In genomic region chr7:35054286-35054685, GRCm38 (mm10) we compare ENCODE assay signal across 12 mouse cellular contexts. TPM values are rescaled to one million over a fixed set of nuclear protein-coding genes. Genes with fewer than 3 reads are reported as not detected.
A peak's percentile ranks its signal among the peaks of the same experiment; 100 is the strongest.
DNase-seq lines count a peak whose midpoint lies in the region; ATAC-seq and TF ChIP-seq lines count a peak whose summit lies in the region.
"Had no signal": no experiment of that assay in that cellular context is flagged by ENCODE, and none has a peak within 500 bp of the region (broad histone marks: within the 10 kb centered on the region; RNA-seq: fewer than 3 reads in every experiment).

No protein-coding gene starts in this region.

- H3K36me3 ChIP-seq in heart, adult 2 months (ENCODE audit: control insufficient read depth, insufficient read depth, low read length) = peaks cover 21% of the 10 kb centered on the region
- peaks cover 7% of the 10 kb centered on the region for H3K36me3 ChIP-seq in heart, embryonic 11.5 days (ENCODE audit: control insufficient read depth, insufficient read depth, low read length)
- peaks cover 19% of the 10 kb centered on the region for H3K36me3 ChIP-seq in lung, embryonic 14.5 days (ENCODE audit: insufficient read depth)
- peaks cover 24% of the 10 kb centered on the region for H3K36me3 ChIP-seq in liver, embryonic 15.5 days (replicated peaks)
- H3K36me3 ChIP-seq in kidney, embryonic 14.5 days (ENCODE audit: control insufficient read depth, insufficient read depth, low read length) = peaks cover 13% of the 10 kb centered on the region

- no peak for DNase-seq in heart, adult 2 months
- no peak for DNase-seq in lung, embryonic 14.5 days
- DNase-seq in lung, adult 2 months = no peak
- peak; percentile 56 for DNase-seq in NIH3T3 (ENCODE audit: low read depth)
- DNase-seq: cerebellum, postnatal 14 days; gastrocnemius, postnatal 14 days; lung, postnatal 4 days had no signal

- no peak for TF ChIP-seq CTCF in heart, adult 2 months (IDR thresholded peaks at IDR 0.05)
- no peak for TF ChIP-seq CTCF in lung, embryonic 14.5 days (IDR thresholded peaks at IDR 0.05; ENCODE audit: low read depth)
- TF ChIP-seq CTCF in lung, adult 2 months (IDR thresholded peaks at IDR 0.05; ENCODE audit: insufficient read depth, low read length) = no peak

- ATAC-seq in heart, embryonic 11.5 days (replicated peaks; ENCODE audit: insufficient number of reproducible peaks, low FRiP score, low TSS enrichment) = no peak
- ATAC-seq in lung, embryonic 14.5 days (ENCODE audit: insufficient read depth) = no peak
- no peak for ATAC-seq in liver, embryonic 15.5 days (ENCODE audit: insufficient read depth)
- ATAC-seq in activated CD4-positive, CD25-positive, alpha-beta regulatory T cell, adult 4 months = no peak
- ATAC-seq in kidney, embryonic 14.5 days (ENCODE audit: low FRiP score, low TSS enrichment) = no peak
- ATAC-seq: CD4-positive, CD25-positive, alpha-beta regulatory T cell, adult 4 months had no signal

- no peaks in the 10 kb centered on the region for H3K27me3 ChIP-seq in heart, adult 2 months (ENCODE audit: control insufficient read depth, insufficient read depth, low read length)
- H3K27me3 ChIP-seq in heart, embryonic 11.5 days (ENCODE audit: control insufficient read depth, insufficient read depth, low read length) = no peaks in the 10 kb centered on the region
- no peaks in the 10 kb centered on the region for H3K27me3 ChIP-seq in lung, embryonic 14.5 days (ENCODE audit: insufficient read depth, low read length)
- no peaks in the 10 kb centered on the region for H3K27me3 ChIP-seq in liver, embryonic 15.5 days
- H3K27me3 ChIP-seq in kidney, embryonic 14.5 days (ENCODE audit: control insufficient read depth, insufficient read depth, low read length) = no peaks in the 10 kb centered on the region

- H3K4me1 ChIP-seq in heart, adult 2 months (ENCODE audit: control insufficient read depth, insufficient read depth, low read length) = peaks cover 6% of the 10 kb centered on the region
- H3K4me1 ChIP-seq in heart, embryonic 11.5 days (ENCODE audit: control insufficient read depth, insufficient read depth, low read length) = peaks cover 11% of the 10 kb centered on the region
- peaks cover 8% of the 10 kb centered on the region for H3K4me1 ChIP-seq in lung, embryonic 14.5 days (ENCODE audit: insufficient read depth)
- H3K4me1 ChIP-seq in lung, adult 2 months (ENCODE audit: control insufficient read depth, insufficient read depth, low read length) = peaks cover 19% of the 10 kb centered on the region
- peaks cover 38% of the 10 kb centered on the region for H3K4me1 ChIP-seq in liver, embryonic 15.5 days (replicated peaks)
- H3K4me1 ChIP-seq in kidney, embryonic 14.5 days (ENCODE audit: control insufficient read depth, insufficient read depth, low read length) = peaks cover 13% of the 10 kb centered on the region

- TF ChIP-seq EP300 in heart, adult 2 months (IDR thresholded peaks at IDR 0.05; ENCODE audit: insufficient read depth, low read depth, low read length) = no peak

- H3K9ac ChIP-seq in heart, adult 2 months (ENCODE audit: low read depth, low read length) = no peak overlapping the region
- no peak overlapping the region for H3K9ac ChIP-seq in heart, embryonic 11.5 days (ENCODE audit: low read depth, low read length)
- no peak overlapping the region for H3K9ac ChIP-seq in lung, embryonic 14.5 days
- H3K9ac ChIP-seq in liver, embryonic 15.5 days = no peak overlapping the region; the same call in 1 of the 2 replicates
- H3K9ac ChIP-seq in kidney, embryonic 14.5 days (ENCODE audit: low read depth, low read length) = no peak overlapping the region

- H3K4me3 ChIP-seq in heart, adult 2 months = peak overlapping the region; percentile 91; the same call in 1 of the 2 replicates
- H3K4me3 ChIP-seq in heart, embryonic 11.5 days (ENCODE audit: low read depth, low read length) = no peak overlapping the region
- 0 out of 2 replicates have a peak overlapping the region, but pooled peaks have one; percentile 89 for H3K4me3 ChIP-seq in lung, embryonic 14.5 days (ENCODE audit: low read depth, low read length)
- H3K4me3 ChIP-seq in lung, adult 2 months (replicated peaks; ENCODE audit: extremely low read depth, low read depth, low read length) = no peak overlapping the region
- H3K4me3 ChIP-seq in liver, embryonic 15.5 days (replicated peaks) = peak overlapping the region; percentile 93; the same call in 1 of the 2 replicates
- H3K4me3 ChIP-seq in kidney, embryonic 14.5 days (ENCODE audit: low read length) = no peak overlapping the region

- peaks cover 1% of the 10 kb centered on the region; the same call in 1 of the 2 replicates for H3K79me2 ChIP-seq in heart, adult 2 months (replicated peaks; ENCODE audit: control insufficient read depth, insufficient read depth, low read length)

- 47% methylated on average over 1 of the region's 1 CpGs for WGBS in heart, adult 2 months
- WGBS in heart, embryonic 11.5 days (ENCODE audit: insufficient replicate concordance) = 81% methylated on average over 1 of the region's 1 CpGs
- 84% methylated on average over 1 of the region's 1 CpGs for WGBS in lung, embryonic 14.5 days
- 45% methylated on average over 1 of the region's 1 CpGs for WGBS in lung, adult 2 months
- 90% methylated on average over 1 of the region's 1 CpGs for WGBS in liver, embryonic 15.5 days (ENCODE audit: insufficient replicate concordance)
- WGBS in kidney, embryonic 14.5 days = 79% methylated on average over 1 of the region's 1 CpGs

- no peaks in the 10 kb centered on the region for H3K9me3 ChIP-seq in heart, embryonic 11.5 days (replicated peaks; ENCODE audit: control insufficient read depth, low read length)
- H3K9me3 ChIP-seq in lung, embryonic 14.5 days (ENCODE audit: low read depth, low read length) = no peaks in the 10 kb centered on the region
- no peaks in the 10 kb centered on the region for H3K9me3 ChIP-seq in liver, embryonic 15.5 days (replicated peaks)
- H3K9me3 ChIP-seq in kidney, embryonic 14.5 days (ENCODE audit: control insufficient read depth, low read length) = no peaks in the 10 kb centered on the region

- intact Hi-C loops in heart, adult 2 months (cut with DNase I) = no loop called here

- TF ChIP-seq POLR2A in heart, adult 2 months (IDR thresholded peaks at IDR 0.05; ENCODE audit: insufficient read depth, low read depth, low read length) = no peak
- TF ChIP-seq POLR2A in lung, adult 2 months (IDR thresholded peaks at IDR 0.05; ENCODE audit: borderline replicate concordance, extremely low read depth, low read depth, low read length) = no peak

- H3K4me2 ChIP-seq in heart, embryonic 11.5 days = no peak overlapping the region
- H3K4me2 ChIP-seq in lung, embryonic 14.5 days = peak overlapping the region; percentile 93
- H3K4me2 ChIP-seq in liver, embryonic 15.5 days = peak overlapping the region; percentile 88
- no peak overlapping the region for H3K4me2 ChIP-seq in kidney, embryonic 14.5 days (replicated peaks; ENCODE audit: low read depth, low read length)

- peak overlapping the region; percentile 96; the same call in 1 of the 2 replicates for H3K27ac ChIP-seq in heart, adult 2 months
- no peak overlapping the region for H3K27ac ChIP-seq in heart, embryonic 11.5 days (ENCODE audit: low read depth, low read length)
- no peak overlapping the region for H3K27ac ChIP-seq in lung, embryonic 14.5 days (ENCODE audit: low read depth)
- H3K27ac ChIP-seq in liver, embryonic 15.5 days (replicated peaks) = no peak overlapping the region
- no peak overlapping the region for H3K27ac ChIP-seq in kidney, embryonic 14.5 days (ENCODE audit: low read depth, low read length)

RNA-seq across cellular contexts. Expression of gene Cebpg, which starts 2.1 kb away (rescaled TPM):
- total RNA-seq in heart, adult 2 months (2021) = 10 to 100 TPM; 21.9 to 26.1 TPM
- 6.0 and 8.1 TPM in 2 replicates for polyA plus RNA-seq in heart, adult 2 months (2012; rRNA removed)
- polyA plus RNA-seq in heart, embryonic 11.5 days (2014; fragmentation: Nextera tagmentation; extraction: Ambion mirVana) = 13.9 and 16.1 TPM in 2 replicates
- 38.6 and 41.7 TPM in 2 replicates for polyA plus RNA-seq in lung, embryonic 14.5 days (2014; fragmentation: Nextera tagmentation; extraction: Ambion mirVana)
- polyA plus RNA-seq in lung, adult 2 months (2012; rRNA removed) = 10.3 and 13.5 TPM in 2 replicates
- 20.2 and 22.1 TPM in 2 replicates for polyA plus RNA-seq in liver, embryonic 15.5 days (2015; fragmentation: Nextera tagmentation; extraction: Ambion mirVana)
- 1 to 10 TPM; 7.8 to 8.6 TPM for polyA plus RNA-seq in activated CD4-positive, CD25-positive, alpha-beta regulatory T cell, adult 4 months (2017; shearing (Covaris generic))
- 30.8 and 39.3 TPM in 2 replicates for polyA plus RNA-seq in kidney, embryonic 14.5 days (2014; fragmentation: Nextera tagmentation; extraction: Ambion mirVana)

Comparison
In these comparisons a context has a peak if more than half of its experiments do, and no peak if none do; other contexts are left out.
1. H3K4me3 ChIP-seq: peak in heart, adult 2 months (single experiment), lung, embryonic 14.5 days (single experiment) and liver, embryonic 15.5 days (single experiment); none in heart, embryonic 11.5 days (single experiment), lung, adult 2 months (single experiment) and kidney, embryonic 14.5 days (single experiment).
2. H3K4me2 ChIP-seq: peak in lung, embryonic 14.5 days (single experiment) and liver, embryonic 15.5 days (single experiment); none in heart, embryonic 11.5 days (single experiment) and kidney, embryonic 14.5 days (single experiment).